Mouse (Mus musculus) kidney, embryonic 16.5 days (tissue): Measurements from ENCODE around the gene Dtl. TPM values are rescaled to one million over a fixed set of nuclear protein-coding genes. Genes with fewer than 3 reads are reported as not detected.

Source experiments
- ATAC-seq: fragments of 200-750 bp; cut with Nextera tagmentation; 2 replicates; pipeline ENCODE4 v1.8.0; 2017; ENCODE audit warnings: moderate TSS enrichment; ENCODE audit not compliant: low FRiP score, low TSS enrichment
- H3K27ac ChIP-seq: fragments of 300-500 bp; sonication (generic); 2 replicates; pipeline ENCODE4 v1.5.1; 2014; ENCODE audit warnings: low read length
- H3K27me3 ChIP-seq: fragments of 300-500 bp; sonication (generic); 2 replicates; pipeline ENCODE4 v1.6.1; 2014; ENCODE audit warnings: low read length, control low read depth, mixed read lengths; ENCODE audit not compliant: insufficient read depth
- H3K36me3 ChIP-seq: fragments of 300-500 bp; sonication (generic); 2 replicates; pipeline ENCODE4 v1.6.1; 2014; ENCODE audit warnings: low read length, control low read depth, mixed read lengths; ENCODE audit not compliant: insufficient read depth
- H3K4me1 ChIP-seq: fragments of 300-500 bp; sonication (generic); 2 replicates; pipeline ENCODE4 v1.6.1; 2014; ENCODE audit warnings: low read length, control low read depth, mixed read lengths; ENCODE audit not compliant: insufficient read depth
- H3K4me2 ChIP-seq: fragments of 300-500 bp; sonication (generic); replicated peaks from 2 replicates; pipeline ENCODE4 v1.6.1; 2014; ENCODE audit warnings: low read depth, low read length
- H3K4me3 ChIP-seq: fragments of 300-500 bp; sonication (generic); 2 replicates; pipeline ENCODE4 v1.5.1; 2014; ENCODE audit warnings: mild to moderate bottlenecking, low read length
- H3K9ac ChIP-seq: fragments of 300-500 bp; sonication (generic); replicated peaks from 2 replicates; pipeline ENCODE4 v1.6.1; 2014; ENCODE audit warnings: low read length
- H3K9me3 ChIP-seq: fragments of 300-500 bp; sonication (generic); 2 replicates; pipeline ENCODE4 v1.6.1; 2016; ENCODE audit warnings: low read length, control low read depth
- WGBS: fragments of 180-500 bp; shearing (Covaris S2); extraction: QIAGEN DNeasy Blood & Tissue Kit; methylation state at CpG from one replicate; pipeline ENCODE4 v1.1.7; 2014; 5-methylcytosine and 5-hydroxymethylcytosine counted together
- polyA plus RNA-seq: library from polyadenylated mRNA; unstranded; fragments of >200 nt; fragmentation: Nextera tagmentation; extraction: Ambion mirVana; gene quantifications from 2 replicates; pipeline ENCODE4 v1.2.1, GENCODE M21; 2015

The Dtl gene
- polyA plus RNA-seq: 53.3 and 61.0 TPM in 2 replicates

DNA sequence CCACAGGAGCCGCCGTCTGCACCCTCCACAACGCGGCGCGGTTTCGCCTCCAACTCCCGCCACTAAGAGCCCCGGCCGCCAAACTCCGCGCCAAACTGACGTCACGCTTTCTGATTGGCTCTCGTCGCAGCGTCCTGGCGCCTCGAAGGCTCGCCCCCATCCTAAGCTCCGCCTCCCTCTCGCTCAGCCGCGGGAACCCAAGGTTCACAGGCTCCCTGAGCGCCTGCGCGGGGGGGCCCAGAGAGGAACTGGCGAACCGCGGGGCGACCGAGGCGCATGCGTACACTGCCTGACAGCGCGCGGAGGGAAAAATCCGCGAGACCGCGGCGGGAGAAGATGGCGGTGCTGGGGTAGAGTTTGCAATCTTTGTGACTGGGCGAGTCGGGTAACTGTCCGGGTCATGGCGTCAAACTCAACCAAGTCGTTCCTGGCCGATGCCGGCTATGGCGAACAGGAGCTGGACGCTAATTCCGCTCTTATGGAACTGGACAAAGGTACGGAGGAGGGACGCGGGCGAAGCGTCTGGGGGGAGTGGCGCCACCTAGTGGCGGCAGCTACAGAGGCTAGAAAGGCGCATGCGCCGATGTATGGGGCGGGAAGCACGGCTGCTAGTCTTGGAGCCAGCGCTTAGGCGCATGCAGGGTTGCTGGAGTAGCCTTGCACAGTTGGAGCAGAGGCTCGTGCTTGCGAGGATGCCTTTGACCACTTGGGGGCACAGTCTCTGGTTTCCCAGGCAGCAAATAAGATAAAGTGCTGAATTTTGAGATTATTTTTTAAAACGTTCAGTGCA is at the start of gene Dtl, which contains the start of gene Ints7:
TSS of gene Dtl (minus strand) at position 87 of the 790 bp plus-strand sequence.
TSS of gene Ints7 (plus strand) at position 179 of the 790 bp plus-strand sequence.
- peaks cover 28% of the 10 kb centered on the region for H3K4me1 ChIP-seq
- peaks cover 11% of the 10 kb centered on the region; the same call in 1 of the 2 replicates for H3K36me3 ChIP-seq
- peak within 1 kb of the TSS; percentile 94 for H3K27ac ChIP-seq
- peak within 1 kb of the TSS; percentile 87 for H3K9ac ChIP-seq
- no peaks in the 10 kb centered on the region for H3K9me3 ChIP-seq
- peak within 1 kb of the TSS; percentile 96 for H3K4me3 ChIP-seq
- 0% methylated on average over 70 of the region's 70 CpGs for WGBS
- ATAC-seq: peak; percentile 99
- no peaks in the 10 kb centered on the region for H3K27me3 ChIP-seq
- peak within 1 kb of the TSS; percentile 82 for H3K4me2 ChIP-seq

DNA sequence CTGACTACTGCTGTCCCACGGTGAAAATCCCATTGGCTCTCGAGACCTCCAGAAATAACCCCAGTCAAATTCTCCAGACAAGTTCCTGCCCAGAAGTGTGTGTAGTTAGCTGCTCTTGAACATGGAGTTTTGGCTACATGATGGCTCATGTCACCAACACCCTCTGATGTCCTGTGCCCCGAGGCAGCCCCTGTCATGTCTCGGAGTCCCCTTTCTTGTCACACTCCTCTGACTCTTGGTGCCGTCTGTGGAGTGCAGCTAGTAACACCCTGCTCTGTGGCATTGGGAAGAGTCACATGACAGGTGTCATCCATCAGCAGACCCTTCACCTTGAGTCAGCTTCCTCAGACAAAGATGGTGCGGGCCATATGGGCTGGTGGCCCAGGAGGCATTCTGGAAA is 49.7 kb upstream of the Dtl start:
- Histone ChIP-seq H3K9me3 (no peaks in the 10 kb centered on the region), H3K4me3 (no peak overlapping the region), H3K27ac (no peak overlapping the region), H3K9ac (no peak overlapping the region), H3K36me3 (peaks cover 26% of the 10 kb centered on the region), H3K4me1 (no peaks in the 10 kb centered on the region), H3K27me3 (no peaks in the 10 kb centered on the region), H3K4me2 (no peak overlapping the region)
- ATAC-seq: 0 out of 2 replicates have a peak, but pooled peaks have one; percentile 9
- WGBS: 49% methylated on average over 6 of the region's 6 CpGs

DNA sequence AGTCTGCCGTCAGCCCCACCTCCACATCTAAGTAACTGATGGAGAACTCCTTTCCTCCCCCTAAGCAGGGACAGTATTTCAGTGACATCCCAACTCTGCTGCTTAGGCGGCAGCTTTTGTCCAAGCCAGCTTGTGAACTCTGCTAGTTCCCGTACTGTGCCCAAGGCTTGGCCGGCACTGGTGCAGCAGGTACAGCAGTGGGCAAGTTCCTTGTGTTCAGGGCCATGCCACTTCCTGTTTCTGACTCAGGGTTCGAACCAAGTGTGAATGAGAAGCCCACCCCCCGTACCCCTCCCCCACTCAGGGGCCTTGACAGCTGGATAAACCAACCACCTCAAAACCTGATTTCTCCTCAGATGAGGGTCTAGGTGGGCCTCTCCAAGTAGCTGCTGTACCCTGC is 49.1 kb upstream of the Dtl start:
- H3K4me3 ChIP-seq: no peak overlapping the region
- WGBS: 52% methylated on average over 6 of the region's 6 CpGs

DNA sequence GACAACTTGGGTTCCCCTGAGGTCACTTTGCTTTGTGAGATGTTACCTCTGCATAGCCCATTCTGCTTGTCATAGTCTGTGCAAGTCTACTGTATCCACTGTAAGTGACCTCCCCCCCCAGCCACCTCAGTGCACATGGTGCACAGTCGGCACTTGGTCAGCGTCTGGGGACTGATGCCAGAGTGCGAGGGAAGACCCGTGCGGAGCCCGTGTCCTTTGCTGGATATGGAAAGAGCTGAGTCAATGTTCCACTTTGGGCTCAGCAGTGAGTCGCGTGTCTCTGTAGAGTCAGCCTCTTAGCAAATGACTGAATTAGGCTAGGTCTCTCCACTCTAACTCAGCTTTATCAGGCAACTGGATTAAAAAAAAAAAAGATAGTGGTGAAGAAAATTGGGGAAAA is 47.5 kb upstream of the Dtl start:
- H3K4me2 ChIP-seq: no peak overlapping the region
- no peak overlapping the region for H3K9ac ChIP-seq
- no peaks in the 10 kb centered on the region for H3K27me3 ChIP-seq
- ATAC-seq: no peak
- no peak overlapping the region for H3K4me3 ChIP-seq
- WGBS: 94% methylated on average over 8 of the region's 8 CpGs
- no peaks in the 10 kb centered on the region for H3K4me1 ChIP-seq
- no peaks in the 10 kb centered on the region for H3K9me3 ChIP-seq
- H3K36me3 ChIP-seq: peaks cover 45% of the 10 kb centered on the region
- H3K27ac ChIP-seq: no peak overlapping the region

More for the DNA sequence above, 49.1 kb upstream of the Dtl start:
- no peak overlapping the region for H3K4me2 ChIP-seq
- no peak overlapping the region for H3K9ac ChIP-seq
- no peaks in the 10 kb centered on the region for H3K27me3 ChIP-seq
- peaks cover 31% of the 10 kb centered on the region for H3K36me3 ChIP-seq
- H3K27ac ChIP-seq: no peak overlapping the region
- H3K9me3 ChIP-seq: no peaks in the 10 kb centered on the region
- H3K4me1 ChIP-seq: no peaks in the 10 kb centered on the region
- 0 out of 2 replicates have a peak, but pooled peaks have one; percentile 21 for ATAC-seq

DNA sequence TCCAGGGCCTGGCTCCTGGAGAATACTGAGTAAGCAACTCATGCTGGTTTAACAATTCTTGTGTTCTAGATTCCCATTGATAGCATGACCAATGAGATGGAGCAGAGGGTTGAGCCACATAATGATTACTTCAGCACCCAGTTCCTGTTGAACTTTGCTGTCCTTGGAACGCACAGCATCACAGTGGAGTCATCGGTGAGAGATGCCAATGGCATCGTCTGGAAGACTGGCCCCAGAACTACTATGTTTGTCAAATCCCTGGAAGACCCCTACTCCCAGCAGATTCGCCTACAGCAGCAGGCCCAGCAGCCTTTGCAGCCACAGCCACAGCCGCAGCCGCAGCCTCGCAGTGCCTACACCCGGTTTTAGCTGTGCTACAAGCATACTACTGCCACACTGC is 45.8 kb upstream of the Dtl start:
- no peaks in the 10 kb centered on the region for H3K9me3 ChIP-seq
- no peak overlapping the region for H3K4me3 ChIP-seq
- H3K4me2 ChIP-seq: no peak overlapping the region
- H3K27ac ChIP-seq: no peak overlapping the region
- peaks cover 60% of the 10 kb centered on the region for H3K36me3 ChIP-seq
- H3K9ac ChIP-seq: no peak overlapping the region
- H3K4me1 ChIP-seq: no peaks in the 10 kb centered on the region
- WGBS: 97% methylated on average over 8 of the region's 8 CpGs
- no peak for ATAC-seq
- no peaks in the 10 kb centered on the region for H3K27me3 ChIP-seq

DNA sequence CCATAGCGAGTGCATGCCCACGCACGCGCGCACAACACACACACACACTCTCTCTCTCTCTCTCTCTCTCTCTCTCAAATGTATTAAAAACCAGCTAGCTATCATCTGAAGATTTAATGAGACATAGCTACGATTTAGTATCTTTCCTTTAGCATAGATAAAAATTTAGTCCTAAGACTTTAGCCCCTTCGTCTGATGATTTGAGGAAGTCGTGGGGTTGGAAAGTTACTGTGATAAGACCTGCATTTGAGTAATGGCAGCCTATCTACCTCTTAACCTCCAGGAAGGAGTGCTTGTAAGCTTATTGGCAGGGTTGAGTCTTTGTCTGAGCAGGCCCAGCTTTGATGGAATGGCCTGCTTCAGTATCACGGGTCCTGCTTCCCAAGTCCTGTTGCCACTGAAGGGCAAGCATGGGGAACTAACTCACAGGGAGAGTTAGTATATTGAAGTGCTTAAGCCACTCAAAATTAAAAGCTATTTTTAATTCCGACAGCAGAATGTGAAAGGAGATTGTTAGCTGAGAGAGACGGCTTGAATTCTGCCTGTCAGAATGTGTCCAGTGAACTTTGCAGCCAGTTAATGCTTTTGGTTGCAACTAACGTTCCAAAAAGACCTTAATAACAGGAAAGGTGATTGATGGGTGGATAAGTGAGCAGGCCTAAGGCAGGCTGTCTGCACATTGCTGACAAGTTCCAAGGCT is 42.9 kb upstream of the Dtl start:
- Histone ChIP-seq H3K9me3 (no peaks in the 10 kb centered on the region), H3K27ac (no peak overlapping the region), H3K4me1 (no peaks in the 10 kb centered on the region), H3K4me3 (no peak overlapping the region), H3K36me3 (peaks cover 82% of the 10 kb centered on the region), H3K4me2 (no peak overlapping the region), H3K9ac (no peak overlapping the region), H3K27me3 (no peaks in the 10 kb centered on the region)
- WGBS: 90% methylated on average over 12 of the region's 12 CpGs
- no peak for ATAC-seq

DNA sequence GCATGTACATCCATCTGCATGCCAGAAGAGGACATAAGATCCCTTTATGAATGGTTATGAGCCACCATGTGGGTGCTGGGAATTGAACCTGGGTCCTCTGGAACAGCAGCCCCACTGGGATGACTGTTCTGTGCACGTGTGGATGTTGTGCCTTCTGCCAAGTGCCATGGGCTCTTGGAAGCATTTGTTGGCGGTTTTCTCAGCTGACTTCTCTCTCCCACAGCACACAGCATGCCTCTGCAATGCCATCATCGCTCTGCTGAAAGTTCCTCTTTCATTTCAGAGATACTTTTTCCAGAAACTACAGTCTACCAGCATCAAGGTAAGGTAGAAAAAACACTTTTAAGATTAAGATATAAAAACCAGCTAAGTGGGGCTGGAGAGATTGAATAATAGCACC is 42.2 kb upstream of the Dtl start:
- no peaks in the 10 kb centered on the region for H3K27me3 ChIP-seq
- WGBS: 89% methylated on average over 3 of the region's 3 CpGs
- H3K36me3 ChIP-seq: peaks cover 84% of the 10 kb centered on the region
- no peak for ATAC-seq
- no peak overlapping the region for H3K27ac ChIP-seq
- no peak overlapping the region for H3K4me2 ChIP-seq
- no peaks in the 10 kb centered on the region for H3K4me1 ChIP-seq
- no peak overlapping the region for H3K9ac ChIP-seq
- no peak overlapping the region for H3K4me3 ChIP-seq
- no peaks in the 10 kb centered on the region for H3K9me3 ChIP-seq

DNA sequence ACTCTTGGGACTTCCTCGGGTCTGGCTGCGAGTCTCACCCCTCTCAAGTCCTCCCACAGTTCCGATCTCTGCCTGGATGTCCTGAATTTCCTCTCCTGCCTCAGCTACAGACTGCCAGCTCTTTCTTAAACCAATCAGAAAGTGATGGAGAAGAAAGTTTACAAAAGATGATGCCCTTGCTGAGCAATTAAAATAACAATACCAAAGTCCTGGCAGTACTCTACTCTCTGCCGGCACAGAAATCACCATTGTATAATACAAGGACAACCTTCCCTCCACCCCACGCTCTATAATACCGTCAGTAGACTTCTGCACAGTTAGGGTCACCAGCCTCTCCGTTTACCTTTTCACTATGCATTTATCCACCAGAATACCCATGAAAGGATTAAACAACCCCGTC is 40.9 kb upstream of the Dtl start:
- WGBS: 97% methylated on average over 8 of the region's 8 CpGs
- no peak for ATAC-seq

DNA sequence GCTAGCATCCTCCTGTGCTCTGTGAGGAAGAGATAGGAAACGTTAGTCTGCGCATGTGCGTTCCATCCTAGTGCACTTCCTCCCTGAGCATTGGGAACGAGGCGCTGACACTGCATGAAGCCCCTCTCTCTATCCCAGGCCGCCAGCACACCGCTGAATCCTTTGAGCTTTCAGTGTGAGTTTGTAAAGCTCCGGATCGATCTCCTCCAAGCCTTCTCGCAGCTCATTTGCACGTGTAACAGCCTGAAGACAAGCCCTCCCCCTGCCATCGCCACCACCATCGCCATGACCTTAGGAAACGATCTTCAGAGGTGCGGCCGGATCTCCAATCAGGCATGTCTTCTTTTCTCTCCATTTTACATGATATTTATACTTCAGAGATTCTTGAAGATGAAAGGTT is 37.5 kb upstream of the Dtl start:
- WGBS: 91% methylated on average over 16 of the region's 16 CpGs
- ATAC-seq: no peak
- H3K4me3 ChIP-seq: no peak overlapping the region
- H3K4me1 ChIP-seq: no peaks in the 10 kb centered on the region
- H3K9me3 ChIP-seq: no peaks in the 10 kb centered on the region
- H3K27ac ChIP-seq: no peak overlapping the region
- H3K9ac ChIP-seq: no peak overlapping the region
- no peak overlapping the region for H3K4me2 ChIP-seq
- H3K27me3 ChIP-seq: no peaks in the 10 kb centered on the region
- peaks cover 82% of the 10 kb centered on the region for H3K36me3 ChIP-seq

More for the DNA sequence above, 40.9 kb upstream of the Dtl start:
- H3K27ac ChIP-seq: no peak overlapping the region
- H3K36me3 ChIP-seq: peaks cover 82% of the 10 kb centered on the region
- no peak overlapping the region for H3K9ac ChIP-seq
- H3K4me1 ChIP-seq: no peaks in the 10 kb centered on the region
- H3K27me3 ChIP-seq: no peaks in the 10 kb centered on the region
- no peaks in the 10 kb centered on the region for H3K9me3 ChIP-seq
- no peak overlapping the region for H3K4me3 ChIP-seq
- no peak overlapping the region for H3K4me2 ChIP-seq

DNA sequence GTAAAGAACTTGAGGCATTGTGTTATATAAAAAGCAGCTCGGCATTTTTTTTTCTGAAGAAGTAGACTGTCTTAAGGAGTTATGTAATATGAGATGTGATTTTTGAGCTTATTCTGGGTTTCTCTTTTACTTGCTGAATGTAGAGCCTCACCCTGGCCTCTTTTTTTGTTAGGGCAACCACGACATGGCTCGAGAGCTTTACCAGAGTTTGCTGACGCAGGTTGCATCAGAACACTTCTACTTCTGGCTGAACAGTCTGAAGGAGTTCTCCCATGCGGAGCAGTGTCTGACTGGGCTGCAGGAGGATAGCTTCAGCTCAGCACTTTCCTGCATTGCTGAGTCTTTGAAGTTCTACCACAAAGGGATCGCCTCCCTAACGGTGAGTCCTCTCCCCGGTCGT is 36.3 kb upstream of the Dtl start:
- WGBS: 89% methylated on average over 9 of the region's 9 CpGs
- H3K4me1 ChIP-seq: no peaks in the 10 kb centered on the region

More for the DNA sequence above, 36.3 kb upstream of the Dtl start:
- H3K4me2 ChIP-seq: no peak overlapping the region
- no peak overlapping the region for H3K27ac ChIP-seq
- no peaks in the 10 kb centered on the region for H3K27me3 ChIP-seq
- peaks cover 83% of the 10 kb centered on the region for H3K36me3 ChIP-seq
- no peaks in the 10 kb centered on the region for H3K9me3 ChIP-seq
- H3K4me3 ChIP-seq: no peak overlapping the region
- no peak overlapping the region for H3K9ac ChIP-seq
- ATAC-seq: no peak
